Mouse (Mus musculus) CD8-positive naive resting alpha-beta T cell, adult 2 months (primary cell): ENCODE measurements at regions not wholly inside any gene's neighbourhood (a gene's known extent, or its start where the extent isn't known, plus 50 kb on each side); places are given as distances from the start of the nearest gene placed in this dataset.

Experiments
- DNase-seq, 2 experiments: peaks; one replicate each; pipeline ENCODE4 v3.0.0; 2022; ENCODE audit warnings: low read depth in 2 of 2, low spot score in 2 of 2

- no peak for DNase-seq
Observed at GRCm38 (mm10) chr11:112180666-112181065, 601.4 kb upstream of the Sox9 start.

GRCm38 (mm10) chr11:112197620-112198268 lies 584.3 kb upstream of the Sox9 start:
- DNase-seq = no peak

- no peak for DNase-seq
Observed at GRCm38 (mm10) chr11:112204561-112204960, 577.5 kb upstream of the Sox9 start.

GRCm38 (mm10) chr11:112209414-112209813 lies 572.6 kb upstream of the Sox9 start:
- no peak for DNase-seq

DNA sequence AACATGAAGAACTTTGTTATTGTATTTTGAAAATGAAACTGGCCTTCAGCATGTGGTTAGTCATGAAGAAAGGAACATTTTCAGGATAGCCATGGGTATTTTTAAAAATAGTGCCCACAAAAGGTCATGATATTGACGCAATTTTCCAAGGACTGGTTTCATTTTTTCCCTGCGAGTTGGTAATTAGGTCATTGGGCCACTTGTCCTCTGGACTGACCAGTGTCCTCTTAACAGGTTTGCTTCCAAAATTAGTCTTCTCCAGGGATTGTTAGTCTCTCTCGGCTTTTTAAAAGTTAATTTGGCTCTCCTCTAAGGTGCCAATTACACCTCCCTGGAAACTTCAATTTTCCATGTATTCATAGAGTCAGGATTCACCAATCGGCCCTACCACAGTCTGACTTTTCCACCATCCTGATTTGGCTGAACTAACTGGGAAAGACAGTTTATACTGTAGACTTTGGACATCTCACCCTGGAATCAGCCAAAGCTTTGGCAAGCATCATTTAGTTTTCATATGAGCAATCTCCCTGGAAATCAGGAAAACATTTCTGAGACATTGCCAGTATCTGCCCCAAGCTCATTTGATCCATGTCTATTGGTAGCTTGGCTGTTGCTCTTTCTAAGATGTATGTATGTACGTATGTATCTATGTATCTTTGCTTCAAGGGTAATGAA lies 562.8 kb upstream of the Sox9 start:
- DNase-seq = no peak

DNA sequence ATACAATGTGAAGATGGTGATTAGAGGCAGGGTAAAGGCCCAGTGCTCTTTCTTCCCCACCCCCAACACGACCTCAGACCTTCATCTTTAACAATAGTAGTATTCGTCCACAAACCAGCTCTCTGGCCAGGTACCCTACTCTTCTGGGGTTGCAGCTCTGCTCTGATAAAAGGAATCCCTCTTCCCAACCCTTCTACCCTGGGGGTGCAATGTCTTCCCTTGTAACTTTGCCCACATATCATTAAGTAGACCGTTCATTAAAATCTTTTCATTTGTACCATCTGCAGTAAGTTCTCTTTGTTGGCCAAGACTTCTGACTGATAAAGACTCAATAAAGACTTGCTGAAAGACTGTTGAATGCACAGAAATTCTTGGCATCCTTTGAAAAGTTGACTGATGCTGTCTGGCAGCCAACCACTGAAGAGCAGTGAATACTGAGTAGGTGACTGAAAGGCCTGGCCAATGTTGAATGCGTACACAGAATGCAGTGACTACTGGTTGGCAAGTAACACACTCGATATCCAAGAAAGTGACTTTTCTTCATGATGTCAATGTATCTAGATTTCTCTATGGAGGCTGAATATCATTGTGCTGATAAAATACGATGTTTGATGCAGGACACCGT lies 547.4 kb upstream of the Sox9 start:
- no peak for DNase-seq

GRCm38 (mm10) chr11:112238960-112239884 lies 542.8 kb upstream of the Sox9 start:
- DNase-seq = no peak

DNA sequence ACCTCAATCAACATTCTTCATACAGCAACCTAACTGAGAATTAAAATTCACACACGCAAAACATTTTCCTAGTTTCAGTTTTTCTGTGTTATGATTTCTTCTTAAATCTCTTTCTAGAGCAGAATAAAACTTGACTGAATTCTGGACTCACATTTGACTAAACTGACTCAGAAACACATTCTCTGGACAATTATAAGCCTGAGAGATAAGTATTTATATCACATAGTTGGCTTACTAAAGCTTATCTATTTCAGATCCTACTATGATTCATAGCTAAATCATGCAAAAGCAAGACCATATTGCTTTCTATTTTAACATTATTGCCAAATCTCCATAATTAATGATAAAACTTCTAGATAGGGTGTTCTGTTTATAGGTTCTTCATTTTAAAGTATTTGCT lies 529.5 kb upstream of the Sox9 start:
- DNase-seq = no peak

DNA sequence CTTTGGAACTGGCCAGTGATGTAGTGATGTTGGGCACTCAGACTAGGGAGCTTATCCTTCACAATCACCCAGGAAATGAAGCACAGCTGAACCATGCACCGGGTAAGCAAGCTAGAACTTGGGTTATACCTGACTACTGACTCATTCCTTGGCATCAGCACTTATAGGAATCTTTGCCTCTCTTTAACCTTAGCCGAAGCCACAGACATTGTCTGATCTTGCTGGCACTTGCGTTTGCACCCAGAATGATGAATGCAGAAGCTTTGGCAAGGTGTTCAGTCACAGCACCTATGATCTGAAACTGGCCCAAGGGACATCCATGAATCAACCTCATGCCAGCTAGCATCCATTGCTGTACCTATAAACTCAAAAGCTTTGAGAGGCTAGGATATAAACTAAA lies 529.0 kb upstream of the Sox9 start:
- no peak for DNase-seq

- DNase-seq = no peak
Observed at GRCm38 (mm10) chr11:112256326-112256725, 525.7 kb upstream of the Sox9 start.

GRCm38 (mm10) chr11:112264077-112264476 lies 517.9 kb upstream of the Sox9 start:
- DNase-seq = no peak

GRCm38 (mm10) chr11:112270911-112271310 lies 511.1 kb upstream of the Sox9 start:
- DNase-seq = no peak

GRCm38 (mm10) chr11:112278566-112278965 lies 503.5 kb upstream of the Sox9 start:
- no peak for DNase-seq

DNA sequence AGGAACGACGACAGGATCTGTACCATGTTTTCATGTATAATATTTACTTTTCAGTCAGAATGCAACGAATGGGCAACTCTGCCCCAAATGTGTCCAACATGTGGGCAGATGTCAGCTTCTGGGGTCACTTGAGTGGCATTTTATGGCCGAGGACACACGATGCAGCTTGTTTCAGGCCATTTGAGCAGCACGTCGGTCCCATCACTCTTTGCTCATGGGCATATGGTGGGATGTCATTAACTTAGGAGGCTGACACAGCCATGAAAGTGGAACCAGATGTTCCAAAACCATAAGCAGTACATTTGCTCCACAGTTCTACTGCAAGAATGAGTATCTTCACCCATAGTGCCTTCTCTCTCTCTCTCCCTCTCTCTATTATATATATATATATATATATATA lies 499.1 kb upstream of the Sox9 start:
- no peak for DNase-seq

DNA sequence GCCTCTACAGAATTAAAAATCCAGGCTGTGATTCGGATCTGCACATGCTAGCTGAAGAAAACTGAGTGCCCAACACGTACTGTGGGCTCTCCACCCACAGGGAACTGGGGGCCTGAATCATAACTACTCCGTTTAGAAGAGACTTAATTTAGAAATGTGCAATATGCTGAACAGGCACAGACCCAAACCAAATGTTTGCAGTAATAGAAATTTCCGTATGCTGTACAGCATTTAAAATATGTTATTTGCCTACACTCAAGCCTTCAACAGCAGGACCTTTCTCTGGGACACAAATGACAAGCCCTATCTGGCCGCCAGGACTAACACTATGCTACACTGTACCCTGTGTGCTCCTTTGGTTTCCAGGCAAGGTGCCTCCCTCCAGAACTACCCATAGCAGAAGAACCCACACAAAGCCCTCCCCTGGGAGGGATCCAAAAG lies 483.1 kb upstream of the Sox9 start:
- DNase-seq = no peak

DNA sequence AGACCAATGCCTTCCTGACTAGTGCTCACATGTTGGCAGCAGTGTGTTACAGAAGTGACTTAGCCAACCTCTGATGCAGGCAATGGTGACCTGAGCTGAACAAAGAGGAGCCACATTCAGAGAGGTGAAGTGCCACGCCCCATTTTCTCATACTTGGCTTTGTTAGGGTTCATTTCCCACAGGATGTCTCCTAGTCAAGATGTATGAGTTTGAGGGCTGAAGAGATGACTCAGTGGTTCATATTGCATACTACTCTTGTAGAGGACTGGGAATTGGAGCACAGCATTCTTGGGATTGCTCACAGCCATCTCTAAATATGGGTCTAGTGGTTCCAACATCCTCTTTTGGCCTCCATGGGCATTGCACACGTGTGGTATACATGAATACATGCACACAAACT lies 478.9 kb upstream of the Sox9 start:
- no peak for DNase-seq

GRCm38 (mm10) chr11:112325850-112326249 lies 456.2 kb upstream of the Sox9 start:
- no peak for DNase-seq

- no peak for DNase-seq
Observed at GRCm38 (mm10) chr11:112327606-112328005, 454.4 kb upstream of the Sox9 start.

- no peak for DNase-seq
Observed at GRCm38 (mm10) chr11:112345133-112345532, 436.9 kb upstream of the Sox9 start.

DNA sequence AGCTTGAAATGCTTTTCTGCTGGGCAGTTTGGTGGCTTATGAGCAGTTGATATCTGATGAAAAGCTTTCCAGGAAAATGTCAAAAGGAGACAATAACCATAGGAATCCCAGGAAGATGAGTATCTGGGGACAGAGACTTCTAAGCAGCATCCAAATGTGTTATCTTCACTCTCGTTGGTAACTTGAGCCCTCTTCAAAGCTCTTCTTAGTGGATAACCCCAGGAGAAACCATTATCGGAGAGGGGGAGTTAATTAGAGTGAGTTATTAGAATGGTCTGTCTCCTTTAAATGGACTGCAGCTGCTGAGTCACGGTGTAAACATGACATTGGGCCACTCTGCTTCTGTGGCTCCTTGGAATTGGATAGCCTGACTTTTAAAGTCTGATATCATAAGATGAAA lies 436.4 kb upstream of the Sox9 start:
- DNase-seq = no peak

- no peak for DNase-seq
Observed at GRCm38 (mm10) chr11:112346089-112346488, 435.9 kb upstream of the Sox9 start.
